Mouse (Mus musculus) E14TG2a.4 (cell line): ENCODE results near the gene Fbxl22.

Experiments used
- H3K27me3 ChIP-seq: 2 replicates; pipeline ENCODE4 v1.6.1; 2014; ENCODE audit warnings: low read length, control low read depth; ENCODE audit not compliant: insufficient read depth
- H3K36me3 ChIP-seq: 2 replicates; pipeline ENCODE4 v1.6.1; 2014; ENCODE audit warnings: low read length, control low read depth; ENCODE audit not compliant: insufficient read depth
- H3K4me1 ChIP-seq: replicated peaks from 2 replicates; pipeline ENCODE4 v1.6.1; 2014; ENCODE audit warnings: low read depth, low read length, control low read depth
- H3K4me3 ChIP-seq: replicated peaks from 2 replicates; pipeline ENCODE4 v1.5.1; 2014; ENCODE audit warnings: mild to moderate bottlenecking, low read length
- H3K9me3 ChIP-seq: 2 replicates; pipeline ENCODE4 v1.6.1; 2014; ENCODE audit warnings: low read length, control low read depth
- CTCF ChIP-seq: conservative IDR thresholded peaks from 2 replicates; pipeline ENCODE4 v1.5.1; 2014; ENCODE audit warnings: low read length
- NANOG ChIP-seq: IDR thresholded peaks from 2 replicates; pipeline ENCODE4 v1.6.1; 2014; ENCODE audit warnings: borderline replicate concordance, low read length, mixed read lengths
- POU5F1 ChIP-seq: IDR thresholded peaks from 2 replicates; pipeline ENCODE4 v1.6.1; 2014; ENCODE audit warnings: low read length, borderline replicate concordance

The Fbxl22 gene

GRCm38 (mm10) chr9:66511580-66512350, 2.6 kb downstream of the Fbxl22 start:
- H3K36me3 ChIP-seq = peaks cover 38% of the 10 kb centered on the region
- H3K4me1 ChIP-seq = peaks cover 65% of the 10 kb centered on the region
- peak overlapping the region; percentile 98 for H3K4me3 ChIP-seq
- no peak for TF ChIP-seq POU5F1
- no peak for TF ChIP-seq CTCF
- TF ChIP-seq NANOG = no peak
- H3K27me3 ChIP-seq = no peaks in the 10 kb centered on the region
- no peaks in the 10 kb centered on the region for H3K9me3 ChIP-seq

GRCm38 (mm10) chr9:66510944-66511343, 3.4 kb downstream of the Fbxl22 start:
- H3K27me3 ChIP-seq = no peaks in the 10 kb centered on the region
- H3K4me3 ChIP-seq = peak overlapping the region; percentile 98
- H3K9me3 ChIP-seq = no peaks in the 10 kb centered on the region
- H3K36me3 ChIP-seq = peaks cover 38% of the 10 kb centered on the region
- no peak for TF ChIP-seq CTCF
- TF ChIP-seq POU5F1 = no peak
- TF ChIP-seq NANOG = no peak
- H3K4me1 ChIP-seq = peaks cover 66% of the 10 kb centered on the region

GRCm38 (mm10) chr9:66510351-66510841, 4.0 kb downstream of the Fbxl22 start:
- Histone ChIP-seq H3K9me3 (no peaks in the 10 kb centered on the region), H3K36me3 (peaks cover 38% of the 10 kb centered on the region), H3K27me3 (no peaks in the 10 kb centered on the region), H3K4me3 (peak overlapping the region; percentile 98), H3K4me1 (peaks cover 67% of the 10 kb centered on the region)
- TF ChIP-seq NANOG (no peak), POU5F1 (no peak), CTCF (no peak)

GRCm38 (mm10) chr9:66508890-66509399, 5.4 kb downstream of the Fbxl22 start:
- TF ChIP-seq POU5F1 (no peak), CTCF (no peak)
- no peak overlapping the region for H3K4me3 ChIP-seq
- no peaks in the 10 kb centered on the region for H3K27me3 ChIP-seq
- peaks cover 69% of the 10 kb centered on the region for H3K4me1 ChIP-seq
- H3K9me3 ChIP-seq = no peaks in the 10 kb centered on the region
- H3K36me3 ChIP-seq = peaks cover 53% of the 10 kb centered on the region

GRCm38 (mm10) chr9:66507684-66508083, 6.7 kb downstream of the Fbxl22 start:
- Histone ChIP-seq H3K36me3 (peaks cover 53% of the 10 kb centered on the region), H3K4me1 (peaks cover 63% of the 10 kb centered on the region), H3K4me3 (no peak overlapping the region), H3K27me3 (no peaks in the 10 kb centered on the region), H3K9me3 (no peaks in the 10 kb centered on the region)
- no peak for TF ChIP-seq POU5F1
- TF ChIP-seq NANOG = no peak
- no peak for TF ChIP-seq CTCF

GRCm38 (mm10) chr9:66506424-66506823, 8.0 kb downstream of the Fbxl22 start:
- Histone ChIP-seq H3K9me3 (no peaks in the 10 kb centered on the region), H3K36me3 (peaks cover 65% of the 10 kb centered on the region), H3K27me3 (no peaks in the 10 kb centered on the region), H3K4me3 (no peak overlapping the region), H3K4me1 (peaks cover 61% of the 10 kb centered on the region)
- TF ChIP-seq POU5F1 = no peak
- TF ChIP-seq CTCF = no peak
- TF ChIP-seq NANOG = no peak

GRCm38 (mm10) chr9:66506011-66506410, 8.4 kb downstream of the Fbxl22 start:
- TF ChIP-seq POU5F1 (no peak), CTCF (no peak), NANOG (no peak)
- Histone ChIP-seq H3K4me3 (no peak overlapping the region), H3K4me1 (peaks cover 59% of the 10 kb centered on the region), H3K36me3 (peaks cover 69% of the 10 kb centered on the region), H3K27me3 (no peaks in the 10 kb centered on the region), H3K9me3 (no peaks in the 10 kb centered on the region)

GRCm38 (mm10) chr9:66505141-66505917, 9.1 kb downstream of the Fbxl22 start:
- TF ChIP-seq CTCF (no peak), NANOG (no peak), POU5F1 (no peak)
- no peaks in the 10 kb centered on the region for H3K27me3 ChIP-seq
- no peaks in the 10 kb centered on the region for H3K9me3 ChIP-seq
- peaks cover 76% of the 10 kb centered on the region for H3K36me3 ChIP-seq
- peaks cover 53% of the 10 kb centered on the region for H3K4me1 ChIP-seq
- 0 out of 2 replicates have a peak overlapping the region, but pooled peaks have one; percentile 3 for H3K4me3 ChIP-seq
